Mouse (Mus musculus) MN1 (cell line): ENCODE data around the gene Tango2.
"Not testable (repeated sequence)": the region's sequence is repeated elsewhere in the genome, so short reads cannot be mapped to it uniquely, and the experiment has no call there.

Experiments used
- DNase-seq: peaks from one replicate; pipeline ENCODE4 v3.0.0-alpha.2; 2016; ENCODE audit warnings: low spot score

The Tango2 gene

GRCm38 (mm10) chr16:18342650-18343570 lies 5.0 kb downstream of the Tango2 start:
- DNase-seq = no peak

GRCm38 (mm10) chr16:18342076-18342475 lies 5.8 kb downstream of the Tango2 start:
- DNase-seq = no peak

- DNase-seq = no peak
Observed at GRCm38 (mm10) chr16:18341605-18342004, 6.3 kb downstream of the Tango2 start.

- no peak for DNase-seq
Observed at GRCm38 (mm10) chr16:18339866-18340265, 8.0 kb downstream of the Tango2 start.

GRCm38 (mm10) chr16:18337261-18337660 lies 10.6 kb downstream of the Tango2 start:
- no peak for DNase-seq

GRCm38 (mm10) chr16:18335981-18336380 lies 11.9 kb downstream of the Tango2 start:
- DNase-seq = no peak

- DNase-seq = peak; percentile 70
Observed at GRCm38 (mm10) chr16:18333976-18334375, 13.9 kb downstream of the Tango2 start.

- no peak for DNase-seq
Observed at GRCm38 (mm10) chr16:18328524-18328923, 19.4 kb downstream of the Tango2 start.

GRCm38 (mm10) chr16:18327936-18328335 lies 20.0 kb downstream of the Tango2 start:
- no peak for DNase-seq

- DNase-seq = no peak
Observed at GRCm38 (mm10) chr16:18325741-18326140, 22.2 kb downstream of the Tango2 start.

- DNase-seq = no peak
Observed at GRCm38 (mm10) chr16:18324031-18324430, 23.9 kb downstream of the Tango2 start.

GRCm38 (mm10) chr16:18323460-18323859 lies 24.4 kb downstream of the Tango2 start:
- DNase-seq = no peak

- DNase-seq = no peak
Observed at GRCm38 (mm10) chr16:18321443-18321842, 26.5 kb downstream of the Tango2 start.

GRCm38 (mm10) chr16:18318992-18319391 lies 28.9 kb downstream of the Tango2 start:
- no peak for DNase-seq

GRCm38 (mm10) chr16:18308159-18308558 lies 39.7 kb downstream of the Tango2 start:
- DNase-seq = no peak

GRCm38 (mm10) chr16:18289614-18290013 lies 58.3 kb downstream of the Tango2 start:
- not testable (repeated sequence) for DNase-seq

- DNase-seq = peak; percentile 97
Observed at GRCm38 (mm10) chr16:18289067-18289588, 58.8 kb downstream of the Tango2 start, which contains the start of gene Dgcr8. Dgcr8 (minus strand) TSS chr16:18289246.

GRCm38 (mm10) chr16:18288581-18289061 lies 59.3 kb downstream of the Tango2 start:
- DNase-seq = peak; percentile 77

- DNase-seq = peak; percentile 50
Observed at GRCm38 (mm10) chr16:18288166-18288565, 59.7 kb downstream of the Tango2 start.

- no peak for DNase-seq
Observed at GRCm38 (mm10) chr16:18275166-18275565, 72.7 kb downstream of the Tango2 start.

GRCm38 (mm10) chr16:18268182-18268581 lies 79.7 kb downstream of the Tango2 start:
- peak; percentile 45 for DNase-seq

- DNase-seq = no peak
Observed at GRCm38 (mm10) chr16:18265024-18265423, 82.9 kb downstream of the Tango2 start.

- no peak for DNase-seq
Observed at GRCm38 (mm10) chr16:18258221-18258620, 89.7 kb downstream of the Tango2 start, which contains the start of gene Gm49776. Gm49776 (minus strand) TSS chr16:18258321.
